Mouse (Mus musculus) cortical plate, adult 2 months (tissue): ENCODE data around the gene H13.

ENCODE experiments used
- CTCF ChIP-seq: fragments of 200-500 bp; IDR thresholded peaks from 2 replicates; pipeline ENCODE4 v1.5.1; 2011; ENCODE audit warnings: mild to moderate bottlenecking, control low read depth, low read length; ENCODE audit not compliant: insufficient read depth; ENCODE audit errors: extremely low read depth
- POLR2A ChIP-seq: fragments of 200-500 bp; IDR thresholded peaks from 2 replicates; pipeline ENCODE4 v1.6.1; 2011; ENCODE audit warnings: mild to moderate bottlenecking, low read length, control low read depth; ENCODE audit not compliant: insufficient read depth; ENCODE audit errors: extremely low read depth

- TF ChIP-seq CTCF (no peak), POLR2A (no peak)
These were observed 25.4 kb downstream of the H13 start for GRCm38 (mm10) chr2:152694708-152695107.
